Mouse (Mus musculus) ES-Bruce4 (cell line): ENCODE data around the gene Tpmt. TPM values are rescaled to one million over a fixed set of nuclear protein-coding genes. Genes with fewer than 3 reads are reported as not detected.

Source experiments
- H3K27ac ChIP-seq: 2 replicates; pipeline ENCODE4 v1.5.1; 2012; ENCODE audit warnings: low read length, inconsistent platforms; ENCODE audit not compliant: insufficient read depth
- H3K27me3 ChIP-seq: 2 replicates; pipeline ENCODE4 v1.6.1; 2012; ENCODE audit warnings: mild to moderate bottlenecking, low read length, inconsistent platforms; ENCODE audit not compliant: control insufficient read depth, poor library complexity, insufficient read depth, severe bottlenecking
- H3K36me3 ChIP-seq: 2 replicates; pipeline ENCODE4 v1.6.1; 2012; ENCODE audit warnings: inconsistent platforms, mild to moderate bottlenecking, low read length, moderate library complexity; ENCODE audit not compliant: control insufficient read depth, poor library complexity, insufficient read depth, severe bottlenecking
- H3K4me1 ChIP-seq: one replicate; pipeline ENCODE4 v1.8.1; 2011; ENCODE audit warnings: low read length; ENCODE audit not compliant: control insufficient read depth, insufficient read depth
- H3K4me3 ChIP-seq: 2 replicates; pipeline ENCODE4 v1.5.1; 2011; ENCODE audit warnings: low read depth, mild to moderate bottlenecking, low read length
- H3K9ac ChIP-seq: 2 replicates; pipeline ENCODE4 v1.6.1; 2012; ENCODE audit warnings: low read depth, mild to moderate bottlenecking, inconsistent platforms; ENCODE audit not compliant: poor library complexity, severe bottlenecking
- H3K9me3 ChIP-seq: replicated peaks from 2 replicates; pipeline ENCODE4 v1.6.1; 2012; ENCODE audit warnings: mild to moderate bottlenecking, low read length, inconsistent platforms; ENCODE audit not compliant: control insufficient read depth, poor library complexity, insufficient read depth, severe bottlenecking
- CTCF ChIP-seq: IDR thresholded peaks from one replicate; pipeline ENCODE4 v1.8.1; 2011; ENCODE audit warnings: low read depth, low read length
- EP300 ChIP-seq: IDR thresholded peaks from 2 replicates; pipeline ENCODE4 v1.6.1; 2011; ENCODE audit warnings: low read depth, low read length; ENCODE audit not compliant: insufficient read depth
- POLR2A ChIP-seq: IDR thresholded peaks from one replicate; pipeline ENCODE4 v1.8.1; 2011; ENCODE audit warnings: low read length; ENCODE audit not compliant: insufficient read depth
- polyA plus RNA-seq: library from polyadenylated mRNA; stranded (reverse); fragments of >200 nt; gene quantifications from 2 replicates; pipeline ENCODE4 v1.2.4, GENCODE M21; 2011; ENCODE audit warnings: low read depth; ENCODE audit not compliant: missing spikeins, insufficient read depth, insufficient read length

The Tpmt gene
- polyA plus RNA-seq: 26.7 and 31.7 TPM in 2 replicates

GRCm38 (mm10) chr13:47044617-47044947, at the start of gene Tpmt:
Gene Tpmt, minus strand, starts transcription at chr13:47044737.
- Histone ChIP-seq H3K9ac (peak within 1 kb of the TSS; percentile 93), H3K4me1 (no peaks in the 10 kb centered on the region), H3K36me3 (no peaks in the 10 kb centered on the region), H3K27me3 (no peaks in the 10 kb centered on the region), H3K9me3 (no peaks in the 10 kb centered on the region), H3K27ac (no peak within 1 kb of the TSS), H3K4me3 (peak within 1 kb of the TSS; percentile 74)
- TF ChIP-seq CTCF: no peak
- no peak for TF ChIP-seq POLR2A
- TF ChIP-seq EP300: no peak

GRCm38 (mm10) chr13:47093791-47094190, 49.3 kb upstream of the Tpmt start:
- TF ChIP-seq CTCF (no peak), POLR2A (no peak), EP300 (no peak)
- H3K9ac ChIP-seq: no peak overlapping the region
- H3K36me3 ChIP-seq: peaks cover 66% of the 10 kb centered on the region
- H3K9me3 ChIP-seq: no peaks in the 10 kb centered on the region
- H3K27me3 ChIP-seq: no peaks in the 10 kb centered on the region
- no peak overlapping the region for H3K27ac ChIP-seq
- no peaks in the 10 kb centered on the region for H3K4me1 ChIP-seq
- H3K4me3 ChIP-seq: no peak overlapping the region

- Histone ChIP-seq H3K36me3 (peaks cover 58% of the 10 kb centered on the region), H3K27me3 (no peaks in the 10 kb centered on the region), H3K27ac (no peak overlapping the region), H3K9ac (no peak overlapping the region), H3K4me1 (no peaks in the 10 kb centered on the region), H3K9me3 (no peaks in the 10 kb centered on the region), H3K4me3 (no peak overlapping the region)
- TF ChIP-seq POLR2A: no peak
- TF ChIP-seq CTCF: no peak
- no peak for TF ChIP-seq EP300
Measured at GRCm38 (mm10) chr13:47089271-47089670, 44.7 kb upstream of the Tpmt start.

GRCm38 (mm10) chr13:47088433-47088832, 43.9 kb upstream of the Tpmt start:
- no peaks in the 10 kb centered on the region for H3K4me1 ChIP-seq
- H3K9ac ChIP-seq: no peak overlapping the region
- TF ChIP-seq POLR2A (no peak), CTCF (no peak), EP300 (no peak)
- no peaks in the 10 kb centered on the region for H3K9me3 ChIP-seq
- H3K27me3 ChIP-seq: no peaks in the 10 kb centered on the region
- peaks cover 56% of the 10 kb centered on the region for H3K36me3 ChIP-seq
- H3K4me3 ChIP-seq: no peak overlapping the region
- no peak overlapping the region for H3K27ac ChIP-seq

GRCm38 (mm10) chr13:47080905-47081505, 36.5 kb upstream of the Tpmt start:
- Histone ChIP-seq H3K4me1 (no peaks in the 10 kb centered on the region), H3K36me3 (peaks cover 14% of the 10 kb centered on the region), H3K9me3 (no peaks in the 10 kb centered on the region), H3K27me3 (no peaks in the 10 kb centered on the region), H3K9ac (no peak overlapping the region), H3K4me3 (no peak overlapping the region), H3K27ac (no peak overlapping the region)
- TF ChIP-seq CTCF (peak; percentile 37), POLR2A (no peak)

- peaks cover 9% of the 10 kb centered on the region for H3K36me3 ChIP-seq
- H3K9me3 ChIP-seq: no peaks in the 10 kb centered on the region
- TF ChIP-seq EP300: no peak
- no peak for TF ChIP-seq POLR2A
- no peak for TF ChIP-seq CTCF
- H3K9ac ChIP-seq: no peak overlapping the region
- H3K4me3 ChIP-seq: no peak overlapping the region
- H3K27ac ChIP-seq: no peak overlapping the region
- H3K27me3 ChIP-seq: no peaks in the 10 kb centered on the region
- no peaks in the 10 kb centered on the region for H3K4me1 ChIP-seq
Measured at GRCm38 (mm10) chr13:47078799-47079198, 34.3 kb upstream of the Tpmt start.
